Mouse (Mus musculus) right cerebral cortex, postnatal 10 days (tissue): ENCODE results near the gene Stum.

Experiments
- DNase-seq, 2 experiments: peaks; one replicate each; pipeline ENCODE4 v3.0.0; 2021; ENCODE audit warnings: low spot score in 2 of 2

Stum gene

DNA sequence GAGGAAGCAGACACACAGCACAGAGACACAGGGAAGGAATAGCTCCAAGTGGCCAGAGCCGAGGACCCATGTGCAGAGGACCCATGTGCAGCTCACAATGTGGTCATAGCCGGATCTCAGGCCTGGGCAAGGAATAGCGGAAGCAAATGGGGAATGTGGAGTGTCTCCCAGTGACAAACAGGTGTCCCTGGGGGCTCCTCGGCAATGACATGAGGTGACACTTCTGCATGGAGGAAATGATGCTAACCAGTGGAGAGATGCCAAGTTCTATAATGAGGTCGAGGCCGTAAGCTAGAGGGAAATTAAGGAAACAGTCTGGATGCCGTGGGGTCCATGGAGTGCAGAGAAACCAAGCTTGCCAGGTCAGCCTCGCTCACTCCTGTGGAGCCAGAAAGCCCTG, 54.4 kb downstream of the Stum start:
- no peak for DNase-seq

DNA sequence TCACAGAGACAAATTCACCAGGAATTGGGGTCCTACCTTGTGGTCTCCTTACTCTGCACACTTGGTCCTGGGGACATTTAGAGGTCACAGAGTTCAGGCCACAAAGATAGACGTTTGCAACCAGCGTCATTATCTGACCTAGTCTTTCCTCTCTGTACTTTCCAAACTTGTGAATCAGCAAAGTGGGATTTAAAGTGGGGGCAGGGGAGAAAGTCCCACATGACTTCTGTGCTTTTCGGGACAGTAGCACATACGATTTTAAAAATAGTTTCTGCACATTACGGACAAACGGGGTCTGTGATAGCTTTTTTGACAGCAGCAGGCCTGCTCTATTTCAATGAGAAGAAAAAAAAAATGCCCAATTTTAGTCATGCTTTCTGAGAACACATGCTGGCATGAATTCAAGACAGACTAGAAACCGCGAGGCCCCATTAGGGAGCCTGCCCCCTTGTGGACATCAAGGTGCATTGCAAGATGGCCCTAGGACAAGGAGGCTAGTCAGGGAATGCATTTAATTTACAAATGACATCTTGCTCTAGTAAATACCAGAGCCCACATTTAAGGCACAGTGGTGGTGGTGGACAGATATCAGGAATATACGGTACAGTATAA, 55.1 kb downstream of the Stum start:
- DNase-seq, result peak; percentile 74 to 75

DNA sequence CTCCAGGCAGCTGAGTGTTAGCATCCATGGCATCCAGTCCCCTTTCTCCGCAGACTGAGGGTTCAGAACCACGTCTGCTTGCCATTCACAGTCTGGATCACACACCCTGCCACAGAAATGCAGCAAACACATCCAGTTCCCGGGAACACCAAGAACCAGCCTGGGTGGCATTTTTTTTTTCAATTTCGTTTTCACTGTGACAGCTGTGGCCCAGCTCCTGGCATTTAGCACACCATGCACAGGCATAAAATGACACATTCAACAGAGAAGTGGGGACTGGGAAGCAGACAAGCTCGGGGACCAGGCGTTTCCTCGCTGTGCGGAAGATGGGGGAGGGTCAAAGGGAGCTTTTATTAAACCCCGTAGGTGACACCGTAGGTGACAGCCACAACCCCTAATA, 55.6 kb downstream of the Stum start:
- peak; percentile 54 to 61 for DNase-seq

- DNase-seq, result no peak
Observed at GRCm38 (mm10) chr1:180426405-180426804, 56.9 kb downstream of the Stum start.

GRCm38 (mm10) chr1:180423931-180424330, 59.4 kb downstream of the Stum start:
- DNase-seq, result no peak

GRCm38 (mm10) chr1:180423008-180423639, 60.2 kb downstream of the Stum start:
- DNase-seq, result no peak

DNA sequence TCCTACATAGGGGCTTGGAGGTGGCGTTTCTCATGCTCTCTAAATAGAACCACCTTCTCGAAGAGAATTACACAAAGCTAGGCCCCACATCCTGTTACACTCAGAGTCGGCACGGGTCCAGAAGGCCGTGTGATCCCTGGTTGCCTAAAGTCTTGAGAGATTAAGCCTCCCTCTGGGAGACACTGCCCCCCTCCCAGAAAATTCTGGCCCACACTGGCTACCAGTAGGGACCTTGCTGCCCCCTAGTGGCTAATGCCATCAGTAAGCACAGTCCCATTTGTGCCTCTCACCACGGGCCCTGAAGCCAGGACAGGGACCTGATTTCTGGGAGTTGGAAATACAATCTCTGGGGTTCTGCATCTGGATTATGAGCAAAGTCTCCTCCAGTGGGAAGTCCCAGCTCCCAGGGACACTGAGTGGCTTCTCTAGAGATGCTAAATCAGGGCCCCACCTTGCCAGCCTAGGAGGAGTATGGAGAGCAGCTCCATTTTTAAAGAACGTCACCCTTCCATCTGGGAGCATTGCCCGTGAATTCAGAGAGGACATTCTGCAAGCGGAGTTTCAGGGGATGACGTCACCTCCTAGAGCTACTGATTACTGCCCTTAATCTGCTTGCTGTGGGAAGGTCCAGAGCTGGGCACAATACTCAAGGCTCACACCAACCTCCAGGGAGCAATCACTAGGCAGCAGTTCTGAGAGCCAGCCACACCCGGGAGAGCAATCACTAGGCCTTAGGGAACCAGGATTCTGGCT, 61.1 kb downstream of the Stum start:
- peak; percentile 75 to 85 for DNase-seq

DNA sequence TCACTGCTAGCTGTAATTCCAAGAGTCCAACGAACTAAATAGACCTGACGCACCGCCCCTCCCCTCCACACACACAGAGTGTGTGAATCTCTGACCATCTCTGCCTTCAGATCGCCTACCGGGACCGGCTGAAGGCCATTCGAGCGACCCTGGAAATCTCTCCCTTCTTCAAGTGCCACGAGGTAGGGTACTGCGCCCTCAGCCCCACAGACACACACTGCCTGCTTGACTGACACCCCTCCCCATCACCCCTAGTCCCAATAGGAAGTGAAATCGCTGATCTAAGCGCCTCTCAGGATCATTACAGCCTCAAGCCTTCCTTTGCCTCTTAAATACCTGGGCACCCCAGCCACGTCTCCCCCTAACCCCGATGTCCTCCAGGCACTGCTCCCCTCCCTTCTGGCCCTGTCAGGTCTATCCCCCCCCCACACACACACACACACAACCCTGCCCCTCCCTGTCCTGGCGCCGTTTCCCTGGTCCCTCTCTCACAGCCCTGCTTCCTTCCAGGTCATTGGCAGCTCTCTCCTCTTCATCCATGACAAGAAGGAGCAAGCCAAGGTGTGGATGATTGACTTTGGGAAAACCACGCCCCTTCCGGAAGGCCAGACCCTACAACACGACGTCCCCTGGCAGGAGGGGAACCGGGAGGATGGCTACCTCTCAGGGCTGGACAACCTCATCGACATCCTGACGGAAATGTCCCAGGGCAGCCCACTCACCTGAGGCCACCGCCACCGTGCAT, 62.0 kb downstream of the Stum start:
- DNase-seq, result no peak

DNA sequence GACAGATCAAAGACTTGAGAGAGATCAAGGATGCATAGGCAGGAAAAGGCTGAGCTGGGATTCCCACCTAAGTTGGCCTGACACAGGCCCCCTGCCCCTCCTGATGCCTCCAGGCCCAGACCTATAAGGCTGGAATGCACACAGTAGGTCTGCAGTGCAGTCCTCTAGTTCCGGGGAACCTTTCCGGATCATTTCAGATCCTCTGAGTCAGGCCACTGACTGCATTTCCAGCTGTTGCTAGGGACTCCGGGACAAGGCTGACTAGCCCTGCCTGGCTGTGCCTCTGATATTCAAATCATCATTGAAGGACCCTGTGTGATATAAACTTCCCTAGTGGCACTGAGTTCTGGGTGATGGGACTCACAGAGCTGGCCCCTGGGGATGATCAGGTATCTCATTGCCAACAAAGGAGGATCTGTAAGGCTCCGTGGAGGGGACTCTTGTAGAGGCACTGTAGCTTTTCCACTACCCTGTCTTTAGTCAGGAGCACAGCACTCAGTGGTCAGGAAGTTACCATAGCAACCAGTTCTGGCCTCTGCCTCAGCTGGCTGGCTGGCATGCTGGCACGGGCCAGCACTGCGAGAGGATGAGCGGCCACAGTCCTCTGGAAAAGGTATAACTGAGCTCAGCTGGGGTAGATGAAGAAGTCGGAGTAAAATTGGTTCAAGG, 62.7 kb downstream of the Stum start:
- DNase-seq, result peak; percentile 66 to 75

DNA sequence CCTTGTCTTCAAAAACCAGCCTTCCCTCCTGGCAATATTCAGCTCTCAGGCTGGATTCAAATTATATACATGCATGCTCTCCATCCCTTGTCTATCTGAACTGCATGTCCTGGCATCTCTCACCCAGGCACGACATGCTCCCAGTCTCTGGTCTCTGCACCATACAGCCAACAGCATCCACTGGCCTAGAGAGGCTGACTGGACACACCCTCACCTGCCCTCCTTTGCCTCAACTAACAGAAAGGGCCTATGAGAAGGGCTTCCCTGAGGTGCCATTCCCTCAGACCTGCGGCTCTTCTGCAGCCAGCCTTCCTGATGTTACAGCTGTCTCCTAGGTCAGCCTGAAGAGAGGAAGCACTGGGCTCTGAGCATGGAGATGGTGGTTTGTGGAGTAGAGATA, 64.2 kb downstream of the Stum start:
- no peak for DNase-seq

GRCm38 (mm10) chr1:180417118-180417517, 66.2 kb downstream of the Stum start:
- DNase-seq, result no peak

GRCm38 (mm10) chr1:180415836-180416235, 67.5 kb downstream of the Stum start:
- DNase-seq, result no peak

DNA sequence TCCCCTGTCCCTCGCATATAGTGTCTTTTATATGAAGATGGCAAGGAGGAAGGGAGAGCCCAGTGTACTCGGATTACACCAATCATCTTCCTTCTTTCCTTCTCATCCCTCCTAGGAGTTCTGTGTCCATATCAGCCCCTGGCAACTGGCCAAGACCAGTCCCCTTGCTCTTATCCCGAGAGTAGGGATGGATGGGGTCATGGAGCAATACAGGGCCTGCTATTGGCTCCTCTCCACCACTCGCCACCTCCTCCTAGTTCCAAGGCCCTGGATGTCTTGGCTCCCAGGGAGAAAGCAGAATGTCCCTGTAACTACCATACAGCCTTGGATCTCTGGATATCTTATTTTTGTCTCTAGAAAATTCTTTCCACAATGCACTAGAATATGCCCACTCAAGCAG, 68.2 kb downstream of the Stum start:
- no peak for DNase-seq

DNA sequence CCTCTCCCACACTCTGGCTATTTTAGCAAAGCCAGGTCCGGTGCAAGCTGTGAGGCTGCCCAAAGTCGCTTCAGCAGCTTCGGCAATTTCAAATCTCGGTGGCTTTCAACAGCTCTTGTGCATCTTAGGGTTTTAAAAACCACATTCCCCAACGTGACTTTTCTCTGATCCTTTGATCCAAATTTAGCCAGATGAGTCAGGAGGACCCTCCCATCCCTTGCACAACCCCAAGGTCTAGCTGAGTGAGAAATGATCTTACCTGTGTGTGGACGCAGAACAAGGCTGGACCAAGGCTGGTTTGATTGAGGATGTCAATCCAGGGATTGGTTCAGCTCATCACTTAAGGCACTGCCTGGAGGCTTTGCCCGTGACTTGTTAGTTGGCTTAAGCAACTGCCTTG, 73.0 kb downstream of the Stum start:
- no peak for DNase-seq

DNA sequence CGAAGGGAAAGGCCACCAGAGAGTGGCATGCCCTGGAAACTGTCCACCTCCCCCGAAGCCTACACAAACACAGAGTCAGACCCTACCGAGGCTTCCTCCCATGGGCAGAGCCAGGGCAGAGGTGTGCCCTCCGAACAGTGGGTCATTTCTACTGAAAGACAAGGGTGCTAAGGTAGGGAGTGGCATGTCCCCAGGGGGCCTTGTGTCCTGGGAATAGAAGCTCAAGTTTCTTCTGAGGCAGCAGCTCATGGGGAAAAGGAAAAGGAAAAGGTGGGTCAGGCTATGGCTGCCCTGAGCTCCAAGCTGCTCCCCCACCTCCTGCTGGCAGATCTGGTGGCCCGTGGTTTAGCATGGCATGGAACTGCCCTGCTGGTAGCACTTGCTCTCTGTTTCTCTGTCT, 73.5 kb downstream of the Stum start:
- no peak for DNase-seq

GRCm38 (mm10) chr1:180408832-180409231, 74.5 kb downstream of the Stum start:
- DNase-seq, result no peak

GRCm38 (mm10) chr1:180407727-180408719, 75.3 kb downstream of the Stum start:
- DNase-seq, result no peak

- peak; percentile 54 to 74 for DNase-seq
Observed at GRCm38 (mm10) chr1:180407171-180407671, 76.1 kb downstream of the Stum start.

GRCm38 (mm10) chr1:180406336-180407035, 76.8 kb downstream of the Stum start:
- no peak for DNase-seq
